ENCODE assay signal across 1 mouse cellular context in the genomic region with DNA sequence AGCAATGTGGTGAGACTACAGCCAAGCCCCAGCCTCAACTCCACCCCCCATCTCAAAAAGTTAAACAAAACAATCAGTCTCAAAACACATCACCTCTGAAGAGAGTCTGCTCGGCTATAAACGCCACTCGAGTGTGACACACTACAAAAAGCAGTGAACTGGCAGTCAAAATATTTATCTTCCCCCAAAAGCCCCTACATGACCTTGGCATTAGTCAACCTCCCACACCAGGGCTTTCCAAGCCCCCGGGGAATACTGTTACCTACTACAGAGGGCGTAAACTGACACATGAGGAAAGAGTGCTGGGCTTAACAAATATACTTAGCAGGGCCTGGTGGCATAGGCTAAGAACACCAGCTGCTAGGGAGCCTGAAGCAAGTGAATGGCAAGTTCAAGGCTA.
TF ChIP-seq lines count a peak whose summit lies in the region.

No protein-coding gene starts in this region.

TF ChIP-seq in CH12.LX, 34 proteins besides CTCF, POLR2A, EP300 and RAD21 (continued from another document):
- TF ChIP-seq USF2 (conservative IDR thresholded peaks at IDR 0.05; ENCODE audit: low read depth, low read length) (no peak), MAX (IDR thresholded peaks at IDR 0.05; ENCODE audit: low read length) (no peak), UBTF (IDR thresholded peaks at IDR 0.05; ENCODE audit: low read depth, low read length) (no peak), RCOR1 (conservative IDR thresholded peaks at IDR 0.05; ENCODE audit: low read depth, low read length) (0 out of 2 replicates have a peak, but pooled peaks have one; percentile 23), JUN (IDR thresholded peaks at IDR 0.05; ENCODE audit: insufficient read depth, low read depth, low read length) (no peak), E2F4 (IDR thresholded peaks at IDR 0.05; ENCODE audit: insufficient replicate concordance, low read depth, low read length) (no peak), POLR2AphosphoS2 (IDR thresholded peaks at IDR 0.05; ENCODE audit: low read depth, low read length) (no peak)
TF ChIP-seq in CH12.LX: peak in this region for 14.
